Comparison of ENCODE assay signal across 9 mouse cellular contexts in the genomic region with DNA sequence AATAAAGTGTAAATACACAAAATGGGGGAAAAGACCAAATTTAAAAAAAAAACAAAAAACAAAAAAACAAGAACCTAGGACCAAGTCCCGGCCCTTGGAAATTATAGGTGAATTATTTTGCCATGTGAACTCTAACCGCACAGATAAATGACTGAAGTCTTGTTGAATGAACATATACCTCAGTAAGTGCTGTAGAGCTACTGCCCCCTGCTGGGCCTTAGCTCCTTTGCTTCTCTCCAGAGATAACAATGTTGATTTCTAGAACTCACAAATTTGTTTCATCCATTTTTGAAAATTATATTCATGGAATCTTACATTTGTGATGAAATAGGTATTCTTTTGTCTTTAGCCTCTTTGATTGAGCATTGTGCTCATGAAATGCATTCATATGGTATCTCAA. TPM values are rescaled to one million over a fixed set of nuclear protein-coding genes. Genes with fewer than 3 reads are reported as not detected.
DNase-seq lines count a peak whose midpoint lies in the region; ATAC-seq lines count a peak whose summit lies in the region.
"Had no signal": no experiment of that assay in that cellular context is flagged by ENCODE, and none has a peak within 500 bp of the region (broad histone marks: within the 10 kb centered on the region; RNA-seq: fewer than 3 reads in every experiment).

No protein-coding gene starts in this region.

- intact Hi-C loops in left cerebral cortex, postnatal 14 days (cut with DNase I), result no loop called here

- 83% methylated on average over 2 of the region's 2 CpGs for WGBS in midbrain, embryonic 15.5 days

- peak; percentile 21 to 41 for DNase-seq in cerebellum, postnatal 10 days
- no peak for DNase-seq in cerebellum, adult 8-10 months
- peak; percentile 33 to 52 for DNase-seq in left cerebral cortex, postnatal 14 days (ENCODE audit: low spot score in 2 of 2)
- no peak for DNase-seq in left cerebral cortex, adult 11 months (ENCODE audit: low spot score)
- peak; percentile 61 for DNase-seq in MEL-GATA-1-ER (ENCODE audit: extremely low read depth, low read depth)
- peak; percentile 40 to 63 for DNase-seq in kidney, postnatal 25 days
- DNase-seq in ovary, postnatal 14 days (ENCODE audit: low spot score), result no peak

- no peaks in the 10 kb centered on the region for H3K36me3 ChIP-seq in midbrain, embryonic 15.5 days (replicated peaks)
- H3K36me3 ChIP-seq: limb, embryonic 15.5 days had no signal

- no peak overlapping the region for H3K9ac ChIP-seq in midbrain, embryonic 15.5 days
- H3K9ac ChIP-seq: limb, embryonic 15.5 days had no signal

- no peak overlapping the region for H3K4me2 ChIP-seq in midbrain, embryonic 15.5 days
- H3K4me2 ChIP-seq: limb, embryonic 15.5 days had no signal

- no peak for ATAC-seq in midbrain, embryonic 15.5 days (replicated peaks)

- no peak overlapping the region for H3K4me3 ChIP-seq in midbrain, embryonic 15.5 days
- H3K4me3 ChIP-seq: limb, embryonic 15.5 days had no signal

- H3K9me3 ChIP-seq in midbrain, embryonic 15.5 days, result no peaks in the 10 kb centered on the region
- H3K9me3 ChIP-seq: limb, embryonic 15.5 days had no signal

- no peak overlapping the region for H3K27ac ChIP-seq in midbrain, embryonic 15.5 days
- H3K27ac ChIP-seq: limb, embryonic 15.5 days had no signal

- 0 out of 2 replicates have a peak, but pooled peaks cover 2% of the 10 kb centered on the region for H3K27me3 ChIP-seq in midbrain, embryonic 15.5 days (replicated peaks)
- H3K27me3 ChIP-seq: limb, embryonic 15.5 days had no signal

- H3K4me1 ChIP-seq in midbrain, embryonic 15.5 days, result no peaks in the 10 kb centered on the region
- H3K4me1 ChIP-seq: limb, embryonic 15.5 days had no signal

RNA-seq across cellular contexts. Expression of a gene that starts 19.6 kb away (rescaled TPM):
- not detected for total RNA-seq in left cerebral cortex, postnatal 14 days (2021)
- not detected in 2 replicates for polyA plus RNA-seq in midbrain, embryonic 15.5 days (2015; fragmentation: Nextera tagmentation; extraction: Ambion mirVana)

RNA-seq across cellular contexts. Expression of a gene that starts 38.1 kb away (rescaled TPM):
- total RNA-seq in left cerebral cortex, postnatal 14 days (2021), result under 1 TPM; 0.87 to 0.97 TPM
- 0.59 and 0.77 TPM in 2 replicates for polyA plus RNA-seq in midbrain, embryonic 15.5 days (2015; fragmentation: Nextera tagmentation; extraction: Ambion mirVana)

RNA-seq across cellular contexts. Expression of a gene that starts 48.3 kb away (rescaled TPM):
- not detected for total RNA-seq in left cerebral cortex, postnatal 14 days (2021)
- polyA plus RNA-seq in midbrain, embryonic 15.5 days (2015; fragmentation: Nextera tagmentation; extraction: Ambion mirVana), result not detected in 2 replicates
- polyA plus RNA-seq: limb, embryonic 15.5 days had no signal

Comparison
In these comparisons a context has a peak if more than half of its experiments do, and no peak if none do; other contexts are left out.
1. DNase-seq: peak in cerebellum, postnatal 10 days (2 of 2), left cerebral cortex, postnatal 14 days (2 of 2), MEL-GATA-1-ER (single experiment) and kidney, postnatal 25 days (2 of 2); none in cerebellum, adult 8-10 months (single experiment), left cerebral cortex, adult 11 months (single experiment) and ovary, postnatal 14 days (single experiment).